Mouse (Mus musculus): ENCODE measurements at regions not wholly inside any gene's neighbourhood (a gene's known extent, or its start where the extent isn't known, plus 50 kb on each side); places are given as distances from the start of the nearest gene placed in this dataset.

DNA sequence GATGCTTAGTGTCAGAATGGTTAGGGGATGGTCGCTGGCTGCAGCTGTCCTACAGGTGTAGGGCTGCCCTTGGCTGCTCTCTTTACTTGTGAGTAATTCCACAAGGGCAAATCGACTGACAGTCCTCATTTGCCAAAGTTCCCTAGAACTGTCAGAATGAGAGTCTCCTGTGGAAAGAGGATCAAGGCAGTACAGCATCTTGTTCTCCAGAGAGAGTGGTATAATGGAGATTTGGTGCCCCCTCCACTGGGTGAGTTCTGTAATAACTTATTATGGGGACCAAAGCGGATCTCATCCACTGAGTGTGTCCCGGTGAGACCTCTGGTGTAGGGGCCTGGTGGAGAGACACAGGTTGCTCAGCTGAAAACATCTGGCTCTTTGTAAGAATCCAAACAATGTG lies 157.9 kb upstream of the Nlrp1b start:
- TF ChIP-seq CTCF (IDR thresholded peaks at IDR 0.05; ENCODE audit: extremely low read depth, insufficient read length, insufficient replicate concordance, low read depth, low read length) (no peak), POLR2A (IDR thresholded peaks at IDR 0.05; ENCODE audit: low read depth, low read length) (no peak)
